In the genomic region with DNA sequence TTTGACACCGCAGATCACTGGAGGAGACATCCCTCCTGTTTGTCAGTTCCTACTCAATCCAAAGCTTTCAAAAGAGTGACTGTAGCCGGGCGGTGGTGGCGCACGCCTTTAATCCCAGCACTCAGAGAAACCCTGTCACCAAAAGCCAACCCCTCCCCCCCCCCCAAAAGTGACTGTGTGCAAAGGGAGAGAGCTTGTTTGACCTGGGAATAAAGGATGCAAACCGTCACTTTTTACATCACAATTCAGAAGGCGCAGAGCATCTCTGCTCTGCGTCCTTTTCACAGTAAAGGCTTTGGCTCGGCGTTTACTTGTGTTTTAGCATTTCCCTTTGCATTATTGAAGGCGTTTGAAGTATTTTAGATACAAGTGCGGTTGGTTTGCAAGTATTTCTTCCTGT, we compare ENCODE assay signal across 10 mouse cellular contexts. TPM values are rescaled to one million over a fixed set of nuclear protein-coding genes. Genes with fewer than 3 reads are reported as not detected.
DNase-seq lines count a peak whose midpoint lies in the region; ATAC-seq and TF ChIP-seq lines count a peak whose summit lies in the region.
"Had no signal": no experiment of that assay in that cellular context is flagged by ENCODE, and none has a peak within 500 bp of the region (broad histone marks: within the 10 kb centered on the region; RNA-seq: fewer than 3 reads in every experiment).

No protein-coding gene starts in this region.

- no peaks in the 10 kb centered on the region for H3K36me3 ChIP-seq in forebrain, postnatal 0 days (ENCODE audit: insufficient read depth)
- H3K36me3 ChIP-seq in liver, postnatal 0 days (replicated peaks; ENCODE audit: insufficient read depth, low read length) = no peaks in the 10 kb centered on the region

- peak overlapping the region; percentile 43 for H3K4me3 ChIP-seq in gastrocnemius, adult 2 months
- H3K4me3 ChIP-seq in forebrain, postnatal 0 days (ENCODE audit: low read depth, low read length) = peak overlapping the region; percentile 9; the same call in 1 of the 2 replicates
- H3K4me3 ChIP-seq in liver, postnatal 0 days (ENCODE audit: low read depth, low read length) = peak overlapping the region; percentile 15; the same call in 1 of the 2 replicates

- H3K27ac ChIP-seq in gastrocnemius, adult 2 months = no peak overlapping the region
- no peak overlapping the region for H3K27ac ChIP-seq in forebrain, postnatal 0 days (ENCODE audit: low read depth, low read length)
- no peak overlapping the region for H3K27ac ChIP-seq in liver, postnatal 0 days (ENCODE audit: low read depth)

- H3K27me3 ChIP-seq in forebrain, postnatal 0 days (ENCODE audit: insufficient read depth, low read length) = no peaks in the 10 kb centered on the region
- no peaks in the 10 kb centered on the region for H3K27me3 ChIP-seq in liver, postnatal 0 days (ENCODE audit: insufficient read depth, low read length)

- WGBS in forebrain, postnatal 0 days = 3% methylated on average over 12 of the region's 12 CpGs
- 44% methylated on average over 12 of the region's 12 CpGs for WGBS in liver, postnatal 0 days (ENCODE audit: insufficient replicate concordance)

- no peak for DNase-seq in gastrocnemius, adult 2 months
- DNase-seq in gastrocnemius, adult 8-10 months (ENCODE audit: low spot score in 2 of 2) = no peak
- peak; percentile 38 for DNase-seq in CD4-positive helper T cell, adult 2 months (ENCODE audit: low read depth, low spot score)
- DNase-seq in forebrain, postnatal 0 days = no peak
- DNase-seq in liver, postnatal 0 days = no peak
- DNase-seq in right cerebral cortex, postnatal 25 days = no peak
- DNase-seq in kidney, postnatal 4 days = no peak

- no peak for TF ChIP-seq EP300 in liver, postnatal 0 days (IDR thresholded peaks at IDR 0.05; ENCODE audit: low read depth)

- intact Hi-C loops in gastrocnemius, adult 2 months (cut with DNase I) = no loop called here

- ATAC-seq in forebrain, postnatal 0 days = peak; percentile 7; the same call in 1 of the 2 replicates
- ATAC-seq in liver, postnatal 0 days = no peak
- no peak for ATAC-seq in megakaryocyte, adult 5-6 weeks (ENCODE audit: poor library complexity, severe bottlenecking)

- H3K9ac ChIP-seq in forebrain, postnatal 0 days = peak overlapping the region; percentile 39
- no peak overlapping the region; the same call in 1 of the 2 replicates for H3K9ac ChIP-seq in liver, postnatal 0 days (replicated peaks)

- 0 out of 2 replicates have a peak, but pooled peaks cover 2% of the 10 kb centered on the region for H3K4me1 ChIP-seq in forebrain, postnatal 0 days (ENCODE audit: insufficient read depth)
- peaks cover 17% of the 10 kb centered on the region for H3K4me1 ChIP-seq in liver, postnatal 0 days (ENCODE audit: insufficient read depth)

- peak overlapping the region; percentile 47 for H3K4me2 ChIP-seq in forebrain, postnatal 0 days (ENCODE audit: low read depth)
- peak overlapping the region; percentile 65 for H3K4me2 ChIP-seq in liver, postnatal 0 days (ENCODE audit: low read depth, low read length)

- no peaks in the 10 kb centered on the region for H3K9me3 ChIP-seq in forebrain, postnatal 0 days (ENCODE audit: low read length)
- H3K9me3 ChIP-seq in liver, postnatal 0 days (ENCODE audit: low read length) = no peaks in the 10 kb centered on the region

- no peak for TF ChIP-seq CTCF in gastrocnemius, adult 2 months (IDR thresholded peaks at IDR 0.05)
- no peak for TF ChIP-seq CTCF in forebrain, postnatal 0 days (IDR thresholded peaks at IDR 0.05; ENCODE audit: low read depth)
- TF ChIP-seq CTCF in liver, postnatal 0 days (IDR thresholded peaks at IDR 0.05; ENCODE audit: low read depth) = no peak

RNA-seq across cellular contexts. Expression of a gene that starts 7.6 kb away (rescaled TPM):
- total RNA-seq in gastrocnemius, adult 2 months (2021) = 100 to 1,000 TPM; 458 to 462 TPM
- 100 to 1,000 TPM; 414 to 531 (median 457) TPM for total RNA-seq in gastrocnemius, adult 8-10 months (2022)
- total RNA-seq in forebrain, postnatal 0 days (2014; rRNA removed) = 948 and 1,017 TPM in 2 replicates
- polyA plus RNA-seq in forebrain, postnatal 0 days (2015; fragmentation: Nextera tagmentation; extraction: Ambion mirVana) = 311 and 313 TPM in 2 replicates
- 49.1 and 52.5 TPM in 2 replicates for polyA plus RNA-seq in liver, postnatal 0 days (2015; fragmentation: Nextera tagmentation; extraction: Ambion mirVana)
- 299 and 324 TPM in 2 replicates for total RNA-seq in megakaryocyte, adult 5-6 weeks (2015)
- 454 and 463 TPM in 2 replicates for total RNA-seq in megakaryocyte, adult 5-6 weeks (2017)

RNA-seq across cellular contexts. Expression of a gene that starts 27.9 kb away (rescaled TPM):
- total RNA-seq in gastrocnemius, adult 2 months (2021) = 1 to 10 TPM; 7.6 to 7.9 TPM
- total RNA-seq in gastrocnemius, adult 8-10 months (2022) = 10 to 100 TPM in 2 of 4 experiments, 1 to 10 TPM in 2; 8.4 to 12.7 (median 9.9) TPM
- total RNA-seq in forebrain, postnatal 0 days (2014; rRNA removed) = 19.3 and 20.4 TPM in 2 replicates
- 32.0 and 42.1 TPM in 2 replicates for polyA plus RNA-seq in forebrain, postnatal 0 days (2015; fragmentation: Nextera tagmentation; extraction: Ambion mirVana)
- 54.3 and 59.4 TPM in 2 replicates for polyA plus RNA-seq in liver, postnatal 0 days (2015; fragmentation: Nextera tagmentation; extraction: Ambion mirVana)
- 107 and 122 TPM in 2 replicates for total RNA-seq in megakaryocyte, adult 5-6 weeks (2015)
- 42.3 and 45.5 TPM in 2 replicates for total RNA-seq in megakaryocyte, adult 5-6 weeks (2017)

RNA-seq across cellular contexts. Expression of a gene that starts 42.0 kb away (rescaled TPM):
- total RNA-seq in gastrocnemius, adult 2 months (2021) = not detected
- under 1 TPM in 1 of 4 experiments, not detected in 3; 0.70 TPM for total RNA-seq in gastrocnemius, adult 8-10 months (2022)
- total RNA-seq in forebrain, postnatal 0 days (2014; rRNA removed) = not detected in 2 replicates
- polyA plus RNA-seq in forebrain, postnatal 0 days (2015; fragmentation: Nextera tagmentation; extraction: Ambion mirVana) = not detected in 2 replicates
- polyA plus RNA-seq in liver, postnatal 0 days (2015; fragmentation: Nextera tagmentation; extraction: Ambion mirVana) = 5,182 and 5,316 TPM in 2 replicates
- total RNA-seq in megakaryocyte, adult 5-6 weeks (2015) = 0.46 TPM in 1 of 2 replicates, not detected in the other
- total RNA-seq in megakaryocyte, adult 5-6 weeks (2017) = 0.11 and 0.41 TPM in 2 replicates
- total RNA-seq: hematopoietic stem cell, adult 5-6 weeks; neutrophil, adult 5-6 weeks had no signal

RNA-seq across cellular contexts. Expression of a gene that starts 46.7 kb away (rescaled TPM):
- 1 to 10 TPM in 1 of 2 experiments, under 1 TPM in 1; 0.87 to 8.6 TPM for total RNA-seq in gastrocnemius, adult 2 months (2021)
- 10 to 100 TPM in 3 of 4 experiments, 1 to 10 TPM in 1; 2.3 to 45.4 (median 17.8) TPM for total RNA-seq in gastrocnemius, adult 8-10 months (2022)
- 0.46 and 0.52 TPM in 2 replicates for total RNA-seq in forebrain, postnatal 0 days (2014; rRNA removed)
- not detected in 2 replicates for polyA plus RNA-seq in forebrain, postnatal 0 days (2015; fragmentation: Nextera tagmentation; extraction: Ambion mirVana)
- not detected in 2 replicates for polyA plus RNA-seq in liver, postnatal 0 days (2015; fragmentation: Nextera tagmentation; extraction: Ambion mirVana)
- total RNA-seq in megakaryocyte, adult 5-6 weeks (2015) = 0.55 and 0.80 TPM in 2 replicates
- total RNA-seq in megakaryocyte, adult 5-6 weeks (2017) = 0.40 and 1.7 TPM in 2 replicates
- total RNA-seq: hematopoietic stem cell, adult 5-6 weeks; neutrophil, adult 5-6 weeks had no signal
